Mouse (Mus musculus) embryonic facial prominence, embryonic 11.5 days (tissue): ENCODE measurements around the gene Pgpep1. TPM values are rescaled to one million over a fixed set of nuclear protein-coding genes. Genes with fewer than 3 reads are reported as not detected.
A peak's percentile ranks its signal among the peaks of the same experiment; 100 is the strongest.

Experiments
- ATAC-seq: fragments of 200-750 bp; cut with Nextera tagmentation; replicated peaks from 2 replicates; pipeline ENCODE4 v1.8.0; 2017; ENCODE audit warnings: low read depth; ENCODE audit not compliant: insufficient number of reproducible peaks, low FRiP score, low TSS enrichment
- DNase-seq: peaks from one replicate; pipeline ENCODE4 v3.0.0-alpha.2; 2015; ENCODE audit warnings: low spot score
- H3K27ac ChIP-seq: fragments of 300-500 bp; sonication (generic); replicated peaks from 2 replicates; pipeline ENCODE4 v1.5.1; 2014; ENCODE audit warnings: mild to moderate bottlenecking, low read depth, low read length, control low read depth
- H3K27me3 ChIP-seq: fragments of 300-500 bp; sonication (generic); 2 replicates; pipeline ENCODE4 v1.6.1; 2014; ENCODE audit warnings: mild to moderate bottlenecking, low read length, moderate library complexity, mixed read lengths; ENCODE audit not compliant: control insufficient read depth, insufficient read depth
- H3K36me3 ChIP-seq: fragments of 300-500 bp; sonication (generic); replicated peaks from 2 replicates; pipeline ENCODE4 v1.6.1; 2014; ENCODE audit warnings: low read depth, mild to moderate bottlenecking, low read length, moderate library complexity, mixed read lengths; ENCODE audit not compliant: control insufficient read depth, insufficient read depth
- H3K4me1 ChIP-seq: fragments of 300-500 bp; sonication (generic); 2 replicates; pipeline ENCODE4 v1.6.1; 2014; ENCODE audit warnings: low read length, mixed read lengths; ENCODE audit not compliant: control insufficient read depth, insufficient read depth
- H3K4me2 ChIP-seq: fragments of 300-500 bp; sonication (generic); 2 replicates; pipeline ENCODE4 v1.6.1; 2014; ENCODE audit warnings: low read depth, mild to moderate bottlenecking, control low read depth, low read length, moderate library complexity
- H3K4me3 ChIP-seq: fragments of 300-500 bp; sonication (generic); 2 replicates; pipeline ENCODE4 v1.5.1; 2014; ENCODE audit warnings: low read depth, low read length, control low read depth
- H3K9ac ChIP-seq: fragments of 300-500 bp; sonication (generic); replicated peaks from 2 replicates; pipeline ENCODE4 v1.6.1; 2014; ENCODE audit warnings: mild to moderate bottlenecking, control low read depth, low read length
- H3K9me3 ChIP-seq: fragments of 300-500 bp; sonication (generic); replicated peaks from 2 replicates; pipeline ENCODE4 v1.6.1; 2016; ENCODE audit warnings: mild to moderate bottlenecking, low read length, inconsistent platforms, mixed read lengths; ENCODE audit not compliant: control insufficient read depth
- WGBS: fragments of 180-500 bp; shearing (Covaris S2); extraction: QIAGEN DNeasy Blood & Tissue Kit; methylation state at CpG from one replicate; pipeline ENCODE4 v1.1.7; 2014; 5-methylcytosine and 5-hydroxymethylcytosine counted together
- polyA plus RNA-seq: library from polyadenylated mRNA; unstranded; fragments of >200 nt; fragmentation: Nextera tagmentation; extraction: Ambion mirVana; gene quantifications from 2 replicates; pipeline ENCODE4 v1.2.1, GENCODE M21; 2014

The Pgpep1 gene
- polyA plus RNA-seq, 1 experiment from 2014 or later: 59.8 TPM

DNA sequence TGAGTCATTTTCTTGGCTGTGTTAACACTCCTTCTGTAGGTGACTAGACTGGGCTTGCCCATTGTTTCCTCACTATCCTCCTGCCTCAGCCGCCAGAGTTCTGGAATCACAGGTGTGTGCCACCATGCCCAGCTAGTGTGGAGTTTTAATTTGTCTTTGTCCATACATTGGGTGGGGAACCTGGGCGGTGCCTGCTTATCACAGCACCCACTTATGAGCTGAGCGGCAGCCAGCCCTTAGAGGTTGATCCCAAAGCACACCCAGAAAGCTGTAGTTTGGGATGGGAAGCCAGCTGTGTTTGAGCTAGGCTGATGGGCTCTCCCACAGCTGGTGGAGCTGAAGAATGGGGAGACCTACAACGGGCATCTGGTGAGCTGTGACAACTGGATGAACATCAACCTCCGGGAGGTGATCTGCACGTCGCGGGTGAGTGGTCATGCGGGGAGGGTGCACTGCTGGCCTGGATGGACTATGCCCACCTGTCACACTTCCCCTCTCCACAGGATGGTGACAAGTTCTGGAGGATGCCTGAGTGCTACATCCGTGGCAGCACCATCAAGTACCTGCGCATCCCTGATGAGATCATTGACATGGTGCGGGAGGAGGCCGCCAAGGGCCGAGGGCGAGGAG lies 17.4 kb upstream of the Pgpep1 start:
- Histone ChIP-seq H3K4me3 (no peak overlapping the region), H3K36me3 (no peaks in the 10 kb centered on the region), H3K4me1 (peaks cover 4% of the 10 kb centered on the region), H3K9ac (no peak overlapping the region), H3K4me2 (no peak overlapping the region), H3K27ac (no peak overlapping the region), H3K27me3 (no peaks in the 10 kb centered on the region), H3K9me3 (no peaks in the 10 kb centered on the region)
- no peak for DNase-seq
- WGBS: 90% methylated on average over 15 of the region's 15 CpGs
- no peak for ATAC-seq

DNA sequence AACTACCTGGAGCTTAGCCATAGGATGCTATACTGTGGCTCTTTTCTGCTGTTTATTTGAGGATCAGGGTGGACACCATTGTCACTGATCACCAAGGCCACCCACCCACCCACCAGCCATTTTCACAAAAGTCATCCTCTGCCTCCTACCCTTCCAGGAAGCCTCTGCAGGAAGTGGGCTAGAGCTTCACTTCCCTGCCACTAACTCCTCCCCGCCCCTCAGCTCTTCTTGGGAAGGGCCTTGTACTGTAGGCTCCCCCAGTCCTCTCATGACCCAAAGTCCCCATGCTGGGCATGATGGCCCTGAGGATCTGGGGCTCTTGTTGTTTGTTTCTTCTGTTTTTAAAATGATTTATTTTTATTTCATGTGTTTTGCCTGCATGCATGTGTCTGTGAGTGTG lies 15.1 kb upstream of the Pgpep1 start:
- ATAC-seq (no peak), DNase-seq (no peak)
- Histone ChIP-seq H3K4me2 (no peak overlapping the region), H3K9me3 (no peaks in the 10 kb centered on the region), H3K36me3 (no peaks in the 10 kb centered on the region), H3K4me3 (no peak overlapping the region), H3K4me1 (no peaks in the 10 kb centered on the region; the same call in 1 of the 2 replicates), H3K27me3 (no peaks in the 10 kb centered on the region), H3K27ac (no peak overlapping the region), H3K9ac (no peak overlapping the region)
- WGBS: 89% methylated on average over 1 of the region's 1 CpGs

DNA sequence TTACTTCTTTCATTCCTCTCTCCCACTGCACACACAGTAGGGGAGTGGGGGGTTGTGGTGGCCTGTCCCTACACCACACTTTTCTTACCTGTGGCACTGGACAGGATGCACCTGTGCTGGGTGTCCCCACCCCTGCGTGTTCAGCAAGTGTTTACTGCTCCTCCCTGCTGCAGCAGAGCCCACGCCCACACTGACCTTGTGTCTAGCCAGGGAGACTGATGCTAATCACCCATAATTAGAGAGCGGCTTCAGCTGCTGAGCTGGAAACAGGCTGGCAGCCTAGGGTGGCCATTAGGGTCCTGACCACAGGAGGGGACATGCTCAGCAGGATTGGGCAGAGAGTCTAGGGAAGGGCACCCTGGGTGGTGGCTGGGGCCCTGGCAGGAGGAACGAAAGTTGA lies 14.5 kb upstream of the Pgpep1 start:
- DNase-seq: no peak
- H3K4me1 ChIP-seq: no peaks in the 10 kb centered on the region; the same call in 1 of the 2 replicates
- no peak overlapping the region for H3K4me3 ChIP-seq
- H3K36me3 ChIP-seq: no peaks in the 10 kb centered on the region
- WGBS: 73% methylated on average over 4 of the region's 4 CpGs
- peak overlapping the region; percentile 62 for H3K9ac ChIP-seq
- no peaks in the 10 kb centered on the region for H3K27me3 ChIP-seq
- H3K9me3 ChIP-seq: no peaks in the 10 kb centered on the region
- no peak for ATAC-seq
- H3K4me2 ChIP-seq: peak overlapping the region; percentile 7
- no peak overlapping the region for H3K27ac ChIP-seq

DNA sequence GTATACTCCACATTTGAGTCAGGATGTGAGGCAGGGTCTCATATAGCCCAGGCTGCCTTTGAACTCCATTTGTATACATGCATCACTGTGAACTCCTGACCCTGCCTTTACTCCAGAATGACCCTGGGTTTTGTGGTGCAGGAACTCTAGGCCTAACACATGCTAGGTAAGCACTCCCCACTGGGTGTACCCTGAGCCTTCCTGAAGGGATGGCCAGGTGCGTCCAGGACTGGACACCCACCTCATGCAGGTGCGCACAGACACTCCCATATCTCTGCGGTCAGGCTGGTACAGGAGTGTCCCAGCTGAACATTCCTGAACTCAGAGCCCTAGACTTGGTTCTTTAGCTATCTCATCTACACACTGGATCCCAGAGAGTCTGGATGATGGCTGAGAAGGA lies 13.9 kb upstream of the Pgpep1 start:
- Histone ChIP-seq H3K27ac (peak overlapping the region; percentile 49), H3K4me2 (peak overlapping the region; percentile 79), H3K4me3 (peak overlapping the region; percentile 47), H3K4me1 (no peaks in the 10 kb centered on the region; the same call in 1 of the 2 replicates), H3K27me3 (no peaks in the 10 kb centered on the region), H3K9me3 (no peaks in the 10 kb centered on the region), H3K9ac (peak overlapping the region; percentile 62), H3K36me3 (no peaks in the 10 kb centered on the region)
- no peak for DNase-seq
- WGBS: 87% methylated on average over 3 of the region's 3 CpGs
- ATAC-seq: 0 out of 2 replicates have a peak, but pooled peaks have one; percentile 8

DNA sequence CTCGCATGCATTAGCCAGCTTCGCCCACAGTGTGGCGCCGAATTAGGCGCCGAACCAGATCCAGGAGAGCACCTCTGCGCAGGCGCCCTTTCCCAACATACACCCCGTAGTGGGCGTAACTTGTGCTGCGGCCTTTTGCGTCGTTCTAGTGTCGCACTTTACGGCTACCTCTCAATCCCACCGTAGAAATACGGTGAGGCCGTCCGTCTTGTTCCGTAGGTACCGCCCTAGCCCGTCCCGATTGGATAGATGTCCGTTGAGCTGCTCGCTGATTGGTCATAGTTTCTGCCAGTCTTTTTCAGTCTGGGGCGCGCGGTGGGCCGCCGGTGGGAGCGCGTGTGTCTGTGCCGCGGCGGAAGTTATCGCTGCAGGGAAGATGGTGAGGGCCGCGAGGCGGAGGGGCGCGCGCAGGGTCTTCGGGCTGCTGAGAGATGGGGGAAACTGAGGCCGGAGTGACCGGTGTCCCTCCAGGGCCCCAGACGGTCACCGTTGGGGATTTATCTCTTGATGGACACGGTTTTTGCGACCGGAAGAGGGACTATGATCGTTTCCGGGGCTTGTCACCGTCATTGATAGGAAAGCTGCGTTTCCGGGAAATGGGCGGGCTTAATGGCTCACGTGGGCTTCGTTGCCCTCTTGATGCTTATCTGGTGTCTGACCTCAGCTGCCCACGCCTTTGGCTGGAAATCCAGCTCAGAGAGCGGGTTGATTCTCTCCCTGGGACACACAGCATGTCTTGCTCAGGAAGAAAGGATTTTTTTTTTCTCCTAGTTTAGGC lies 13.1 kb upstream of the Pgpep1 start, which contains the start of gene Lsm4:
Lsm4 (plus strand) TSS at position 170 of the 778 bp plus-strand sequence.
- peak within 1 kb of the TSS; percentile 65 for H3K9ac ChIP-seq
- no peaks in the 10 kb centered on the region; the same call in 1 of the 2 replicates for H3K4me1 ChIP-seq
- no peaks in the 10 kb centered on the region for H3K27me3 ChIP-seq
- DNase-seq (peak; percentile 100), ATAC-seq (peak; percentile 94)
- peak within 1 kb of the TSS; percentile 79 for H3K4me2 ChIP-seq
- H3K36me3 ChIP-seq: no peaks in the 10 kb centered on the region
- peak within 1 kb of the TSS; percentile 49 for H3K27ac ChIP-seq
- WGBS: 0% methylated on average over 60 of the region's 60 CpGs
- H3K4me3 ChIP-seq: peak within 1 kb of the TSS; percentile 47
- no peaks in the 10 kb centered on the region for H3K9me3 ChIP-seq

DNA sequence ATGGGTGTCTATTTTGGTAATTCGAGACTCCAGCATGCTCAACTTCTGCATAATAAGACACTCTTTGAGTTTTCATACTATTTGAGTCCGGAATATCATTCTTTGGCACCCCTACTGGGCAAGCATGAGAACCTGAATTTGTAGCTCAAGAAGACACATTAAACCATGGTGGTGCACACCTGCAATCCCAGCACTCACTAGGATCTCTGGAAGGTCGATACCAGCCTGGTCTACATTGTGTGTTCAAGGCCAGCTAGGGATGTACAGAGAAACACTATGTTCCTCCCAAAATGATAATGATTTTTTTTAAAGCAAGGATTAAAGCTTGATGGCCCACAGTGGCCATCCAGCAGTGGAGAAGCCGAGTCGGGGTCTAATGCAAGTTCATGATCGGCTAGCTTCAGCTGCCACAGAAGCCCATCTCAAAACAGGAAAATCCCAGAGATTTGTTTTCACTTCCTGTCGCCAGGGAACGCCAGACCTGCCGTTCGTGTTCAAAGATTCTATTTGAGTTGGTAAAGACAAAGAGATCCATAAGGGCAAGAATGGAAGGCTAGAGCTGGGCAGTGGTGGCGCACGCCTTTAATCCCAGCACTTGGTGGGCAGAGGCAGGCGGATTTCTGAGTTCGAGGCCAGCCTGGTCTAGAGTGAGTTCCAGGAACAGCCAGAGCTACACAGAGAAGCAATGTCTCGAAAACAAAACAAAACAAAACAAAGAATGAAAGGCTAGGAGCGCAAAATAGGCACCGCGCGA lies 12.3 kb upstream of the Pgpep1 start:
- peak overlapping the region; percentile 32 for H3K27ac ChIP-seq

DNA sequence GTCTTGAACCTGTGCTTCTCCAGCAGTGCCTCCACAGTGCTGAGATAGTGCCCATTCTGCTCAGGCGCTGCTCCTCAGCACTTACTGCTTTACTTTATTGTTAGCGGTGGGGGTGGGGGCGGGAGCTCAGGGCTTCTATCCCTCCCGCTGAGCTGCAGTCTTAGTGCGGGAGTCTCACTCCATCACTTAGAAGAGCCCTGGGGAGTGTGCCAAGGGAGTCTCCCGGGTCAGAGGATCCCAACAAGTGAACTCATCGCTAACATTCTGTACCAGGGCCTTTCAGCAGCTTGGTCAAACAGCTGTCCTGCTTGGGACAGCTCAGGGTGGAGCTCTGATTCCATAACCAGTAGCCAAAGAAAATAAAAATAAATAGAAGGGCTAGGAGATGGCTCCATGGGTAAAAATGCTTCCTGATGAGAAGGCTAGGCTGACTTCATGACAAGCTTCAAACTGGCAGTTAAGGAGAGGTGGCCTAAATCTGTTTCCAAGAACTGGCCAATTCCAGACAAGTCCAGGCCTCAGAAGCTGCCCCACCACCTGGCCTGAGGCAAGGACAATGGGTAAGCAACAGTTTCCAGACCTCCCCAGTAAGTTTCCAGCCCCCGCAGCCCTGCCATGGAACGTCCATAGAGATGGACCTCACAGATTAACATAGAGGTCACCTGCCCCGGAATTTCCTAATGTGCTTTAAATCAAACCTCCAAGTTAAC lies 11.6 kb upstream of the Pgpep1 start:
- Histone ChIP-seq H3K36me3 (no peaks in the 10 kb centered on the region), H3K9me3 (no peaks in the 10 kb centered on the region), H3K4me1 (no peaks in the 10 kb centered on the region; the same call in 1 of the 2 replicates), H3K9ac (no peak overlapping the region), H3K27me3 (no peaks in the 10 kb centered on the region), H3K4me2 (no peak overlapping the region), H3K27ac (no peak overlapping the region), H3K4me3 (no peak overlapping the region)
- WGBS: 61% methylated on average over 10 of the region's 10 CpGs
- ATAC-seq (no peak), DNase-seq (no peak)

More for the DNA sequence above, 12.3 kb upstream of the Pgpep1 start:
- Histone ChIP-seq H3K4me3 (peak overlapping the region; percentile 47), H3K36me3 (no peaks in the 10 kb centered on the region), H3K27me3 (no peaks in the 10 kb centered on the region), H3K9me3 (no peaks in the 10 kb centered on the region), H3K4me1 (no peaks in the 10 kb centered on the region; the same call in 1 of the 2 replicates), H3K9ac (peak overlapping the region; percentile 65), H3K4me2 (peak overlapping the region; percentile 37)
- ATAC-seq (peak; percentile 10; the same call in 1 of the 2 replicates), DNase-seq (no peak)
- WGBS: 39% methylated on average over 19 of the region's 19 CpGs
